Mouse (Mus musculus): ENCODE measurements at regions not wholly inside any gene's neighbourhood (a gene's known extent, or its start where the extent isn't known, plus 50 kb on each side); places are given as distances from the start of the nearest gene placed in this dataset.

GRCm38 (mm10) chr2:172613891-172614391 is 64.5 kb downstream of the Tfap2c start:
- H3K79me3 ChIP-seq (ENCODE audit: low read depth) = no peaks in the 10 kb centered on the region
- H3K36me3 ChIP-seq (ENCODE audit: control insufficient read depth, insufficient read depth) = no peaks in the 10 kb centered on the region
- no peak overlapping the region for H3K4me3 ChIP-seq (ENCODE audit: insufficient read depth, poor library complexity, severe bottlenecking)
- no peaks in the 10 kb centered on the region for H3K79me2 ChIP-seq (ENCODE audit: control insufficient read depth, insufficient read depth)
- no peaks in the 10 kb centered on the region for H3K27me3 ChIP-seq (ENCODE audit: control insufficient read depth, insufficient read depth, insufficient read length)
- H3ac ChIP-seq (ENCODE audit: control insufficient read depth, insufficient read length, low read depth) = no peak overlapping the region
- TF ChIP-seq MYOD1 (IDR thresholded peaks at IDR 0.05; ENCODE audit: control insufficient read depth, insufficient read length, low read depth) (no peak), FOSL1 (IDR thresholded peaks at IDR 0.05; ENCODE audit: insufficient read depth, low read length, poor library complexity, severe bottlenecking) (no peak), MAX (IDR thresholded peaks at IDR 0.05) (no peak), CEBPB (IDR thresholded peaks at IDR 0.05; ENCODE audit: low read depth) (no peak), USF1 (IDR thresholded peaks at IDR 0.05; ENCODE audit: low read depth) (no peak), CTCF (IDR thresholded peaks at IDR 0.05; ENCODE audit: control insufficient read depth, insufficient read depth, insufficient read length) (no peak), MYOG (IDR thresholded peaks at IDR 0.05; ENCODE audit: control insufficient read depth, extremely low read depth, insufficient read length) (no peak)

GRCm38 (mm10) chr2:172615148-172615547 is 65.8 kb downstream of the Tfap2c start:
- Histone ChIP-seq H3K4me3 (ENCODE audit: insufficient read depth, poor library complexity, severe bottlenecking) (no peak overlapping the region), H3K79me2 (ENCODE audit: control insufficient read depth, insufficient read depth) (no peaks in the 10 kb centered on the region), H3ac (ENCODE audit: control insufficient read depth, insufficient read length, low read depth) (no peak overlapping the region), H3K27me3 (ENCODE audit: control insufficient read depth, insufficient read depth, insufficient read length) (no peaks in the 10 kb centered on the region), H3K36me3 (ENCODE audit: control insufficient read depth, insufficient read depth) (no peaks in the 10 kb centered on the region), H3K79me3 (ENCODE audit: low read depth) (no peaks in the 10 kb centered on the region)
- no peak for TF ChIP-seq MYOD1 (IDR thresholded peaks at IDR 0.05; ENCODE audit: control insufficient read depth, insufficient read length, low read depth)
- TF ChIP-seq MYOG (IDR thresholded peaks at IDR 0.05; ENCODE audit: control insufficient read depth, extremely low read depth, insufficient read length) = no peak
- no peak for TF ChIP-seq MAX (IDR thresholded peaks at IDR 0.05)
- no peak for TF ChIP-seq USF1 (IDR thresholded peaks at IDR 0.05; ENCODE audit: low read depth)
- no peak for TF ChIP-seq CTCF (IDR thresholded peaks at IDR 0.05; ENCODE audit: control insufficient read depth, insufficient read depth, insufficient read length)
- TF ChIP-seq CEBPB (IDR thresholded peaks at IDR 0.05; ENCODE audit: low read depth) = no peak
- TF ChIP-seq FOSL1 (IDR thresholded peaks at IDR 0.05; ENCODE audit: insufficient read depth, low read length, poor library complexity, severe bottlenecking) = no peak

GRCm38 (mm10) chr2:172615582-172615981 is 66.2 kb downstream of the Tfap2c start:
- Histone ChIP-seq H3K79me2 (ENCODE audit: control insufficient read depth, insufficient read depth) (no peaks in the 10 kb centered on the region), H3K79me3 (ENCODE audit: low read depth) (no peaks in the 10 kb centered on the region), H3K4me3 (ENCODE audit: insufficient read depth, poor library complexity, severe bottlenecking) (no peak overlapping the region), H3K36me3 (ENCODE audit: control insufficient read depth, insufficient read depth) (no peaks in the 10 kb centered on the region), H3K27me3 (ENCODE audit: control insufficient read depth, insufficient read depth, insufficient read length) (no peaks in the 10 kb centered on the region), H3ac (ENCODE audit: control insufficient read depth, insufficient read length, low read depth) (no peak overlapping the region)
- TF ChIP-seq MYOD1 (IDR thresholded peaks at IDR 0.05; ENCODE audit: control insufficient read depth, insufficient read length, low read depth) (no peak), MYOG (IDR thresholded peaks at IDR 0.05; ENCODE audit: control insufficient read depth, extremely low read depth, insufficient read length) (no peak), CTCF (IDR thresholded peaks at IDR 0.05; ENCODE audit: control insufficient read depth, insufficient read depth, insufficient read length) (no peak), USF1 (IDR thresholded peaks at IDR 0.05; ENCODE audit: low read depth) (no peak), MAX (IDR thresholded peaks at IDR 0.05) (no peak), CEBPB (IDR thresholded peaks at IDR 0.05; ENCODE audit: low read depth) (no peak), FOSL1 (IDR thresholded peaks at IDR 0.05; ENCODE audit: insufficient read depth, low read length, poor library complexity, severe bottlenecking) (no peak)

GRCm38 (mm10) chr2:172619168-172619567 is 69.8 kb downstream of the Tfap2c start:
- TF ChIP-seq MYOG (IDR thresholded peaks at IDR 0.05; ENCODE audit: control insufficient read depth, extremely low read depth, insufficient read length) (no peak), FOSL1 (IDR thresholded peaks at IDR 0.05; ENCODE audit: insufficient read depth, low read length, poor library complexity, severe bottlenecking) (no peak), CEBPB (IDR thresholded peaks at IDR 0.05; ENCODE audit: low read depth) (no peak), CTCF (IDR thresholded peaks at IDR 0.05; ENCODE audit: control insufficient read depth, insufficient read depth, insufficient read length) (no peak), MYOD1 (IDR thresholded peaks at IDR 0.05; ENCODE audit: control insufficient read depth, insufficient read length, low read depth) (no peak), USF1 (IDR thresholded peaks at IDR 0.05; ENCODE audit: low read depth) (no peak), MAX (IDR thresholded peaks at IDR 0.05) (no peak)
- no peak overlapping the region for H3ac ChIP-seq (ENCODE audit: control insufficient read depth, insufficient read length, low read depth)
- no peaks in the 10 kb centered on the region for H3K36me3 ChIP-seq (ENCODE audit: control insufficient read depth, insufficient read depth)
- H3K4me3 ChIP-seq (ENCODE audit: insufficient read depth, poor library complexity, severe bottlenecking) = no peak overlapping the region
- no peaks in the 10 kb centered on the region for H3K79me2 ChIP-seq (ENCODE audit: control insufficient read depth, insufficient read depth)
- H3K27me3 ChIP-seq (ENCODE audit: control insufficient read depth, insufficient read depth, insufficient read length) = no peaks in the 10 kb centered on the region
- H3K79me3 ChIP-seq (ENCODE audit: low read depth) = no peaks in the 10 kb centered on the region

GRCm38 (mm10) chr2:172620001-172620400 is 70.6 kb downstream of the Tfap2c start:
- H3ac ChIP-seq (ENCODE audit: control insufficient read depth, insufficient read length, low read depth) = no peak overlapping the region

GRCm38 (mm10) chr2:172623707-172624106 is 74.3 kb downstream of the Tfap2c start:
- H3K36me3 ChIP-seq (ENCODE audit: control insufficient read depth, insufficient read depth) = no peaks in the 10 kb centered on the region
- no peaks in the 10 kb centered on the region for H3K79me2 ChIP-seq (ENCODE audit: control insufficient read depth, insufficient read depth)
- no peaks in the 10 kb centered on the region for H3K27me3 ChIP-seq (ENCODE audit: control insufficient read depth, insufficient read depth, insufficient read length)
- H3ac ChIP-seq (ENCODE audit: control insufficient read depth, insufficient read length, low read depth) = no peak overlapping the region
- H3K4me3 ChIP-seq (ENCODE audit: insufficient read depth, poor library complexity, severe bottlenecking) = no peak overlapping the region
- TF ChIP-seq MYOD1 (IDR thresholded peaks at IDR 0.05; ENCODE audit: control insufficient read depth, insufficient read length, low read depth) (no peak), CEBPB (IDR thresholded peaks at IDR 0.05; ENCODE audit: low read depth) (no peak), MAX (IDR thresholded peaks at IDR 0.05) (no peak), MYOG (IDR thresholded peaks at IDR 0.05; ENCODE audit: control insufficient read depth, extremely low read depth, insufficient read length) (no peak), CTCF (IDR thresholded peaks at IDR 0.05; ENCODE audit: control insufficient read depth, insufficient read depth, insufficient read length) (no peak), USF1 (IDR thresholded peaks at IDR 0.05; ENCODE audit: low read depth) (no peak), FOSL1 (IDR thresholded peaks at IDR 0.05; ENCODE audit: insufficient read depth, low read length, poor library complexity, severe bottlenecking) (no peak)
- H3K79me3 ChIP-seq (ENCODE audit: low read depth) = no peaks in the 10 kb centered on the region

More at GRCm38 (mm10) chr2:172620001-172620400, 70.6 kb downstream of the Tfap2c start:
- no peak for TF ChIP-seq MYOG (IDR thresholded peaks at IDR 0.05; ENCODE audit: control insufficient read depth, extremely low read depth, insufficient read length)
- TF ChIP-seq MAX (IDR thresholded peaks at IDR 0.05) = no peak
- no peaks in the 10 kb centered on the region for H3K79me3 ChIP-seq (ENCODE audit: low read depth)
- no peaks in the 10 kb centered on the region for H3K27me3 ChIP-seq (ENCODE audit: control insufficient read depth, insufficient read depth, insufficient read length)
- H3K4me3 ChIP-seq (ENCODE audit: insufficient read depth, poor library complexity, severe bottlenecking) = no peak overlapping the region
- H3K36me3 ChIP-seq (ENCODE audit: control insufficient read depth, insufficient read depth) = no peaks in the 10 kb centered on the region
- no peaks in the 10 kb centered on the region for H3K79me2 ChIP-seq (ENCODE audit: control insufficient read depth, insufficient read depth)

Data from C2C12 (cell line).